Mouse (Mus musculus): ENCODE data around the gene Grk2.

DNA sequence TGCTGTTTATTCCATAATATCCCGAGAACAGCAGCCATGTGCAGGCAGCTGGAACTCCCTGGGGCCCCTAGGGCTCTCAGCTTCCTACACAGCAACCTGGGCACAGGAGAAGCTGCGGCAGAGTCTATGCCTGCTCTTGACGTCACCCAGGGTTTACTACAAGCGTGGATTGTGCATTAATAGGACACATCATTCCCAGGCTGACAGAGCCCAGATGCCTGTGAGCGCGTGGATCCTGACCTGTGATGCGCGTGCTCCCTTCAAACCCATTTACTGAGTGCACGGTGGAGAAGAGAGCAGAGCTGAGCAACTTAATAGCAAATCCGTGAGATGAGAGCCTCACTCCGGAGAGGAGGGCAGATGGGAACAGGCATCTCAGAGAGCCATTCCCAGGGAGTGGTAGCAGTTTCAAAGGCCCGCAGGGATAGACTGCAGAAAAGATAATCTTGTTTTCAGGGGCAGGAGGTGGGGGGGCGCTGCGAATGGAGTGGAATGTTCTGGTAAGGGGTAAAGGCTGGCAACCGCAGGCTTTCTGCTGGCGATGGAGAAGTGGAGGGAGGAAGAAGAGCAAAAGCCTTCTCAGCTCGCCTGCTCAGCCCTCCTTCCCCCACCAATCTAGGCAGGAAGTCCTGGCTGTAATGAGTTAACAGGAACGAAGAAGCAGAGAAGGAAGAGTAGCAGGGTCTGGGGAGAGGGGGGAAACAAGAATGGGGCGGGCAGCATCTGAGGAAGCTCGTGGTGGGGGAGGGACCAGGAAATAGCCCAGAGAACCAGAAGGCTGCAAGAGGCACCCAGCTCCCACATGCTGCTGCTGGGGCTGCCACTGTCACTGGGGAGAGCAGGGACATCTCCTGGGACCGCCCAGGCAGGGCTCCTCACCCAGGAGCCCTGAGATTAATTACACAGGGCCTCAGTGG, 4.0 kb downstream of the Grk2 start:
- TF ChIP-seq CTCF (IDR thresholded peaks at IDR 0.05; ENCODE audit: low read depth) (no peak), EP300 (IDR thresholded peaks at IDR 0.05; ENCODE audit: low read depth) (no peak; the same call in 1 of the 2 replicates)

All from heart, postnatal 0 days (tissue).